Mouse (Mus musculus) CH12.LX (cell line): Measurements from ENCODE around the gene Rbbp8nl. TPM values are rescaled to one million over a fixed set of nuclear protein-coding genes. Genes with fewer than 3 reads are reported as not detected.

Experiments used
- DNase-seq: peaks from one replicate; pipeline ENCODE4 v3.0.0-alpha.2; 2013; ENCODE audit errors: extremely low read depth
- H3K27ac ChIP-seq: 2 replicates; pipeline ENCODE4 v1.5.1; 2012; ENCODE audit warnings: low read depth, mild to moderate bottlenecking, control low read depth, moderate library complexity; ENCODE audit not compliant: insufficient read depth
- H3K27me3 ChIP-seq: replicated peaks from 2 replicates; pipeline ENCODE3; 2012; ENCODE audit warnings: inconsistent platforms
- H3K36me3 ChIP-seq, 2 experiments: replicated peaks in 1 of 2; 2 replicates each; pipeline versions ENCODE3 to v1.6.1; 2012; ENCODE audit warnings: inconsistent platforms in 1 of 2, low read length in 1 of 2, mild to moderate bottlenecking in 1 of 2, mixed read lengths in 1 of 2, moderate library complexity in 1 of 2; ENCODE audit not compliant: control insufficient read depth in 1 of 2, insufficient read depth in 1 of 2
- H3K4me1 ChIP-seq, 2 experiments: 2 replicates each; pipeline ENCODE4 v1.6.1; 2012; ENCODE audit warnings: inconsistent platforms in 1 of 2, moderate library complexity in 1 of 2; ENCODE audit not compliant: insufficient read depth in 2 of 2, control insufficient read depth in 1 of 2
- H3K4me2 ChIP-seq: 2 replicates; pipeline ENCODE4 v1.6.1; 2012; ENCODE audit warnings: low read depth, mild to moderate bottlenecking, control low read depth; ENCODE audit not compliant: poor library complexity, insufficient read depth, severe bottlenecking
- H3K4me3 ChIP-seq, 3 experiments: fragments of 150-350 bp in 1 of 3; sonication (generic) in 1 of 3; replicated peaks in 1 of 3; 2 replicates each; pipeline versions ENCODE3 to v1.5.1; 2011 to 2012; ENCODE audit warnings: low read depth in 2 of 3, low read length in 2 of 3, mild to moderate bottlenecking in 2 of 3, moderate library complexity in 2 of 3, control low read depth in 1 of 3, improper control_type of control experiment in 1 of 3, inconsistent platforms in 1 of 3, mixed read lengths in 1 of 3; ENCODE audit not compliant: poor library complexity in 1 of 3
- H3K79me2 ChIP-seq: replicated peaks from 2 replicates; pipeline ENCODE4 v1.6.1; 2012; ENCODE audit warnings: mild to moderate bottlenecking, moderate library complexity; ENCODE audit not compliant: control insufficient read depth, poor library complexity, insufficient read depth, severe bottlenecking; ENCODE audit errors: extremely low read depth
- H3K9ac ChIP-seq: 2 replicates; pipeline ENCODE4 v1.6.1; 2012; ENCODE audit warnings: low read depth, mild to moderate bottlenecking, control low read depth, moderate library complexity; ENCODE audit not compliant: insufficient read depth
- H3K9me3 ChIP-seq: replicated peaks from 2 replicates; pipeline ENCODE3; 2012; ENCODE audit warnings: low read length, inconsistent platforms, mixed read lengths
- CTCF ChIP-seq, 2 experiments: IDR thresholded peaks in 1 of 2; conservative IDR thresholded peaks in 1 of 2; 2 replicates each; pipeline ENCODE4 v1.5.1; 2011 to 2012; ENCODE audit warnings: low read depth in 2 of 2, low read length in 2 of 2, improper control_type of control experiment in 1 of 2, inconsistent platforms in 1 of 2, mild to moderate bottlenecking in 1 of 2, moderate library complexity in 1 of 2
- ELF1 ChIP-seq: IDR thresholded peaks from 2 replicates; pipeline ENCODE4 v1.6.1; 2014; ENCODE audit warnings: low read depth, mild to moderate bottlenecking, inconsistent platforms, low read length, improper control_type of control experiment
- GABPA ChIP-seq: IDR thresholded peaks from 2 replicates; pipeline ENCODE4 v1.6.1; 2012; ENCODE audit warnings: low read depth, low read length, improper control_type of control experiment, inconsistent platforms; ENCODE audit not compliant: insufficient replicate concordance
- JUN ChIP-seq: IDR thresholded peaks from 2 replicates; pipeline ENCODE4 v1.6.1; 2011; ENCODE audit warnings: low read depth, mild to moderate bottlenecking, low read length, improper control_type of control experiment, moderate library complexity; ENCODE audit not compliant: insufficient read depth
- JUND ChIP-seq: conservative IDR thresholded peaks from 2 replicates; pipeline ENCODE4 v1.6.1; 2011; ENCODE audit warnings: low read depth, low read length, improper control_type of control experiment
- KAT2A ChIP-seq: IDR thresholded peaks from 2 replicates; pipeline ENCODE4 v1.6.1; 2012; ENCODE audit warnings: low read length, improper control_type of control experiment, inconsistent platforms; ENCODE audit not compliant: insufficient replicate concordance
- MAFK ChIP-seq: IDR thresholded peaks from 2 replicates; pipeline ENCODE4 v1.6.1; 2011; ENCODE audit warnings: low read length, improper control_type of control experiment; ENCODE audit not compliant: insufficient replicate concordance
- MAZ ChIP-seq: IDR thresholded peaks from 2 replicates; pipeline ENCODE4 v1.6.1; 2012; ENCODE audit warnings: low read depth, mild to moderate bottlenecking, inconsistent platforms, low read length, improper control_type of control experiment, moderate library complexity
- MEF2A ChIP-seq: IDR thresholded peaks from 2 replicates; pipeline ENCODE4 v1.6.1; 2014; ENCODE audit warnings: low read depth, mild to moderate bottlenecking, inconsistent platforms, low read length, improper control_type of control experiment, borderline replicate concordance
- MXI1 ChIP-seq: IDR thresholded peaks from 2 replicates; pipeline ENCODE4 v1.6.1; 2011; ENCODE audit warnings: mild to moderate bottlenecking, low read depth, low read length, improper control_type of control experiment
- MYC ChIP-seq: IDR thresholded peaks from 2 replicates; pipeline ENCODE4 v1.6.1; 2011; ENCODE audit warnings: low read depth, mild to moderate bottlenecking, improper control_type of control experiment, low read length
- NRF1 ChIP-seq: IDR thresholded peaks from 2 replicates; pipeline ENCODE4 v1.6.1; 2014; ENCODE audit warnings: low read depth, mild to moderate bottlenecking, inconsistent platforms, low read length, improper control_type of control experiment, moderate library complexity
- PAX5 ChIP-seq: IDR thresholded peaks from 2 replicates; pipeline ENCODE4 v1.6.1; 2012; ENCODE audit warnings: low read length, inconsistent platforms, mixed read lengths
- SMC3 ChIP-seq: IDR thresholded peaks from 2 replicates; pipeline ENCODE4 v1.6.1; 2011; ENCODE audit warnings: low read depth, low read length, improper control_type of control experiment
- TBP ChIP-seq: conservative IDR thresholded peaks from 2 replicates; pipeline ENCODE4 v1.6.1; 2011; ENCODE audit warnings: low read depth, low read length, improper control_type of control experiment
- TCF12 ChIP-seq: IDR thresholded peaks from 2 replicates; pipeline ENCODE4 v1.6.1; 2014; ENCODE audit warnings: low read depth, mild to moderate bottlenecking, inconsistent platforms, low read length, improper control_type of control experiment
- UBTF ChIP-seq: IDR thresholded peaks from 2 replicates; pipeline ENCODE4 v1.6.1; 2012; ENCODE audit warnings: low read depth, mild to moderate bottlenecking, inconsistent platforms, low read length, improper control_type of control experiment, moderate library complexity
- USF1 ChIP-seq: IDR thresholded peaks from 2 replicates; pipeline ENCODE4 v1.6.1; 2014; ENCODE audit warnings: low read depth, mild to moderate bottlenecking, inconsistent platforms, low read length, improper control_type of control experiment
- USF2 ChIP-seq: conservative IDR thresholded peaks from 2 replicates; pipeline ENCODE4 v1.6.1; 2011; ENCODE audit warnings: low read depth, low read length, improper control_type of control experiment
- ZC3H11A ChIP-seq: IDR thresholded peaks from 2 replicates; pipeline ENCODE4 v1.6.1; 2012; ENCODE audit warnings: low read depth, mild to moderate bottlenecking, inconsistent platforms, low read length, improper control_type of control experiment
- ZKSCAN1 ChIP-seq: IDR thresholded peaks from 2 replicates; pipeline ENCODE4 v1.6.1; 2012; ENCODE audit warnings: low read depth, inconsistent platforms, low read length, improper control_type of control experiment, borderline replicate concordance
- ZMIZ1 ChIP-seq: IDR thresholded peaks from 2 replicates; pipeline ENCODE4 v1.6.1; 2012; ENCODE audit warnings: low read depth, mild to moderate bottlenecking, inconsistent platforms, low read length, improper control_type of control experiment
- ZNF384 ChIP-seq: IDR thresholded peaks from 2 replicates; pipeline ENCODE4 v1.6.1; 2012; ENCODE audit warnings: low read depth, low read length, improper control_type of control experiment, inconsistent platforms
- dilution Hi-C: fragments of 300-500 bp; cut with MboI; formaldehyde crosslinking; loops from 2 replicates; pipeline ENCODE4 v1.14.3; 2020; ENCODE audit warnings: low sequenced_read_pairs; ENCODE audit not compliant: extremely low pct_unique_long_range_greater_than_20kb, extremely low pct_ligation_motif_present
- in situ Hi-C: fragments of 300-500 bp; cut with MboI; formaldehyde crosslinking; loops from 3 replicates; pipeline ENCODE4 v1.14.3; 2019; ENCODE audit warnings: low sequenced_read_pairs, low pct_ligation_motif_present, low pct_unique_long_range_greater_than_20kb, mixed read lengths
- polyA plus RNA-seq: library from polyadenylated mRNA; unstranded; fragments of >175 nt; gene quantifications from 2 replicates; pipeline ENCODE4 v1.2.1, GENCODE M21; 2012; ENCODE audit warnings: low read depth; ENCODE audit not compliant: insufficient read length
- total RNA-seq, 2 experiments: library from RNA; depleted of rRNA; stranded (reverse); fragments of 300-350 nt in 1 of 2; fragments of >200 nt in 1 of 2; gene quantifications; 2 replicates each; pipeline ENCODE4 v1.2.3; 2012 to 2014

Rbbp8nl gene
- total and polyA plus RNA-seq, 3 experiments = not detected

DNA sequence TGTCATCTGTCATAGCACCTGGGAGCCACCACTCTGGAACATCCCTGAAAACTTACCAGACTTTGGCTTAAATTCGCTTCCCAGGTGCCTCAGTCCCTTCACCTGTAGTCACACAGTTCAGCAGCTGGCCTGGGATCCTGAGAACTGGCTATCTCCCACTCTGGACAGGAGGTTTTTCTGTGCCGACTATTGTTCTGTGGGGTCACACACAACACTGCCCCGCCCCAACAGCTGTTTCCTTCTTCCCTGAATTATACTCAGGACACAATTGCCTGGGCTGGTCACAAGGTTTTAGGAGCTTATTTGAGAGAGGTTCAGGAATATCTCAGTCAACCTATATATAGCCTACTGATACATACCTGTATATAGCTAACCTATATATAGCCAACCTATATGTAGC lies 27.2 kb downstream of the Rbbp8nl start:
- no peak for DNase-seq

GRCm38 (mm10) chr2:180261901-180262300 lies 27.8 kb downstream of the Rbbp8nl start:
- peaks cover 0 to 25% of the 10 kb centered on the region in 2 experiments; a peak in 3 of 4 replicates for H3K4me1 ChIP-seq
- no peak overlapping the region for H3K4me2 ChIP-seq
- DNase-seq = no peak
- dilution Hi-C loops (no loop called here), in situ Hi-C loops (no loop called here)
- H3K27me3 ChIP-seq = no peaks in the 10 kb centered on the region
- H3K36me3 ChIP-seq = peaks cover 68 to 90% of the 10 kb centered on the region in 2 experiments
- H3K9me3 ChIP-seq = no peaks in the 10 kb centered on the region
- no peak overlapping the region for H3K9ac ChIP-seq
- H3K27ac ChIP-seq = no peak overlapping the region
- TF ChIP-seq PAX5 (no peak), UBTF (no peak), CTCF (conservative IDR thresholded peaks at IDR 0.05 in 1 of 2, IDR thresholded peaks at IDR 0.05 in 1 of 2; ENCODE audit: low read depth in 2 of 2, low read length in 2 of 2) (no peak), JUND (no peak), ELF1 (no peak), ZKSCAN1 (no peak), ZC3H11A (no peak), TCF12 (no peak), USF1 (no peak), JUN (no peak), ZNF384 (no peak), ZMIZ1 (no peak), MAFK (no peak), NRF1 (no peak), GABPA (no peak), USF2 (no peak)
- TF ChIP-seq, all 38 proteins: peak for 0
- no peak overlapping the region for H3K4me3 ChIP-seq
- H3K79me2 ChIP-seq = peaks cover 14% of the 10 kb centered on the region

More for the DNA sequence above, 27.2 kb downstream of the Rbbp8nl start:
- Histone ChIP-seq H3K36me3 (peaks cover 68 to 95% of the 10 kb centered on the region in 2 experiments), H3K4me1 (peaks cover 0 to 27% of the 10 kb centered on the region in 2 experiments; a peak in 3 of 4 replicates), H3K27me3 (no peaks in the 10 kb centered on the region), H3K4me2 (no peak overlapping the region), H3K79me2 (peaks cover 12% of the 10 kb centered on the region), H3K27ac (no peak overlapping the region; the same call in 1 of the 2 replicates), H3K9me3 (no peaks in the 10 kb centered on the region), H3K4me3 (no peak overlapping the region), H3K9ac (no peak overlapping the region)
- dilution Hi-C loops (no loop called here), in situ Hi-C loops (no loop called here)
- no peak for TF ChIP-seq MXI1
- no peak for TF ChIP-seq MAZ
- no peak for TF ChIP-seq JUN
- TF ChIP-seq SMC3 = no peak
- no peak for TF ChIP-seq TBP
- TF ChIP-seq ZNF384 = no peak
- TF ChIP-seq ELF1 = no peak
- TF ChIP-seq ZMIZ1 = no peak
- TF ChIP-seq USF1 = no peak
- TF ChIP-seq MEF2A = no peak
- no peak for TF ChIP-seq MYC
- TF ChIP-seq ZC3H11A = no peak
- TF ChIP-seq KAT2A = no peak
